Comparison of ENCODE assay signal across 9 mouse cellular contexts in genomic region chr9:102403086-102404021, GRCm38 (mm10). TPM values are rescaled to one million over a fixed set of nuclear protein-coding genes. Genes with fewer than 3 reads are reported as not detected.
DNase-seq lines count a peak whose midpoint lies in the region; ATAC-seq and TF ChIP-seq lines count a peak whose summit lies in the region.
"Had no signal": no experiment of that assay in that cellular context is flagged by ENCODE, and none has a peak within 500 bp of the region (broad histone marks: within the 10 kb centered on the region; RNA-seq: fewer than 3 reads in every experiment).

No protein-coding gene starts in this region.

- no peaks in the 10 kb centered on the region; the same call in 1 of the 2 replicates for H3K4me1 ChIP-seq in thymus, adult 2 months (replicated peaks; ENCODE audit: control insufficient read depth, insufficient read depth, low read length)
- H3K4me1 ChIP-seq in limb, embryonic 11.5 days (ENCODE audit: control insufficient read depth, insufficient read depth, low read length), result no peaks in the 10 kb centered on the region

- no peak overlapping the region for H3K9ac ChIP-seq in limb, embryonic 11.5 days (ENCODE audit: low read length)

- DNase-seq in thymus, adult 2 months, result peak; percentile 12
- no peak for DNase-seq in thymus, adult 18-20 months
- peak; percentile 65 for DNase-seq in embryo, embryonic 9.5 days (ENCODE audit: extremely low spot score)
- peak; percentile 25 to 36 for DNase-seq in gastrocnemius, postnatal 4 days (ENCODE audit: low spot score in 2 of 2)
- peak; percentile 47 for DNase-seq in kidney, adult 9 months
- DNase-seq in limb, embryonic 11.5 days (ENCODE audit: low spot score), result peak; percentile 72
- DNase-seq in thymus, postnatal 4 days, result peak; percentile 40

- 0 out of 2 replicates have a peak, but pooled peaks have one; percentile 29 for TF ChIP-seq CTCF in thymus, adult 2 months (IDR thresholded peaks at IDR 0.05; ENCODE audit: borderline replicate concordance, control insufficient read depth, extremely low read depth, insufficient read depth, low read length, poor library complexity)

- H3K27me3 ChIP-seq in thymus, adult 2 months (ENCODE audit: control insufficient read depth, insufficient read depth, low read length), result no peaks in the 10 kb centered on the region
- no peaks in the 10 kb centered on the region for H3K27me3 ChIP-seq in limb, embryonic 11.5 days (ENCODE audit: control insufficient read depth, insufficient read depth, low read length)
- H3K27me3 ChIP-seq in myocyte (ENCODE audit: control insufficient read depth, insufficient read depth, insufficient read length), result peaks cover 2% of the 10 kb centered on the region

- H3K27ac ChIP-seq in thymus, adult 2 months (ENCODE audit: control insufficient read depth, insufficient read depth, low read length), result no peak overlapping the region
- no peak overlapping the region for H3K27ac ChIP-seq in limb, embryonic 11.5 days (replicated peaks; ENCODE audit: low read depth, low read length)

- WGBS in thymus, adult 2 months, result 30% methylated on average over 18 of the region's 18 CpGs
- 26% methylated on average over 18 of the region's 18 CpGs for WGBS in limb, embryonic 11.5 days

- no peaks in the 10 kb centered on the region for H3K79me2 ChIP-seq in myocyte (ENCODE audit: control insufficient read depth, insufficient read depth)

- H3K9me3 ChIP-seq in limb, embryonic 11.5 days (ENCODE audit: control insufficient read depth, low read length), result no peaks in the 10 kb centered on the region

- no peaks in the 10 kb centered on the region for H3K36me3 ChIP-seq in thymus, adult 2 months (ENCODE audit: control insufficient read depth, insufficient read depth, low read length)
- H3K36me3 ChIP-seq in limb, embryonic 11.5 days (ENCODE audit: control insufficient read depth, insufficient read depth, low read length), result no peaks in the 10 kb centered on the region
- no peaks in the 10 kb centered on the region for H3K36me3 ChIP-seq in myocyte (ENCODE audit: control insufficient read depth, insufficient read depth)

- no peak overlapping the region for H3ac ChIP-seq in myocyte (ENCODE audit: control insufficient read depth, insufficient read length)

- no peak for ATAC-seq in limb, embryonic 11.5 days (ENCODE audit: insufficient number of reproducible peaks, low FRiP score, low TSS enrichment, low read depth)

- TF ChIP-seq POLR2A in thymus, adult 2 months (IDR thresholded peaks at IDR 0.05; ENCODE audit: control insufficient read depth, extremely low read depth, insufficient read depth, low read length, poor library complexity), result no peak
- TF ChIP-seq POLR2A in myocyte (IDR thresholded peaks at IDR 0.05; ENCODE audit: insufficient read length, low read depth), result no peak

- no peak overlapping the region for H3K4me3 ChIP-seq in thymus, adult 2 months (ENCODE audit: control insufficient read depth, insufficient read depth, low read length)
- no peak overlapping the region for H3K4me3 ChIP-seq in limb, embryonic 11.5 days (ENCODE audit: low read depth, low read length)
- H3K4me3 ChIP-seq in myocyte, result no peak overlapping the region

- no peak overlapping the region for H3K4me2 ChIP-seq in limb, embryonic 11.5 days (ENCODE audit: low read depth, severe bottlenecking)
- peak overlapping the region; percentile 24 for H3K4me2 ChIP-seq in myocyte (ENCODE audit: low read depth)

TF ChIP-seq in myocyte, 11 proteins besides CTCF, POLR2A, EP300 and RAD21:
- TF ChIP-seq TCF3 (IDR thresholded peaks at IDR 0.05; ENCODE audit: insufficient read length, low read depth) (no peak), MYOG (IDR thresholded peaks at IDR 0.05; ENCODE audit: control insufficient read depth in 1 of 3, insufficient read depth in 1 of 3, insufficient read length in 2 of 3, low read depth in 2 of 3) (no peak), TCF12 (IDR thresholded peaks at IDR 0.05; ENCODE audit: insufficient read depth, poor library complexity, severe bottlenecking) (no peak), MYOD1 (IDR thresholded peaks at IDR 0.05; ENCODE audit: control insufficient read depth in 1 of 3, insufficient read length in 2 of 3, low read depth in 2 of 3) (peak in 2 of 3 experiments; percentile 5 to 47)
TF ChIP-seq in myocyte: peak in this region for 1.

RNA-seq across cellular contexts. Expression of gene Ephb1, which starts 48.9 kb away (rescaled TPM):
- 0.15 and 0.43 TPM in 2 replicates for polyA plus RNA-seq in thymus, adult 2 months (2012; rRNA removed)
- 1 to 10 TPM; 4.9 to 5.4 TPM for total RNA-seq in gastrocnemius, postnatal 4 days (2021)
- 1.6 and 2.1 TPM in 2 replicates for polyA plus RNA-seq in limb, embryonic 11.5 days (2014; fragmentation: Nextera tagmentation; extraction: Ambion mirVana)
- polyA plus RNA-seq in myocyte (2012; fragmentation: generic; extraction: Trizol), result 2.5 TPM
- total RNA-seq: neutrophil, adult 5-6 weeks had no signal

Comparison
In these comparisons a context has a peak if more than half of its experiments do, and no peak if none do; other contexts are left out.
1. DNase-seq: peak in thymus, adult 2 months (single experiment), embryo, embryonic 9.5 days (single experiment), gastrocnemius, postnatal 4 days (2 of 2), kidney, adult 9 months (single experiment), limb, embryonic 11.5 days (single experiment) and thymus, postnatal 4 days (single experiment); none in thymus, adult 18-20 months (0 of 2).